Mouse (Mus musculus): ENCODE measurements around the gene Nop14. TPM values are rescaled to one million over a fixed set of nuclear protein-coding genes. Genes with fewer than 3 reads are reported as not detected.

Nop14 gene
- polyA plus RNA-seq, 1 experiment from 2014 or later: 21.2 TPM

- 67% methylated on average over 10 of the region's 10 CpGs for WGBS
- Histone ChIP-seq H3K36me3 (ENCODE audit: control insufficient read depth, insufficient read depth, low read length) (peaks cover 50% of the 10 kb centered on the region), H3K4me3 (ENCODE audit: low read length) (peak overlapping the region; percentile 68), H3K4me2 (ENCODE audit: low read length) (peak overlapping the region; percentile 92), H3K27me3 (replicated peaks; ENCODE audit: control insufficient read depth, insufficient read depth, low read length) (no peaks in the 10 kb centered on the region), H3K27ac (ENCODE audit: low read depth, low read length) (no peak overlapping the region), H3K9me3 (ENCODE audit: control insufficient read depth, low read length) (no peaks in the 10 kb centered on the region), H3K4me1 (ENCODE audit: control insufficient read depth, insufficient read depth, low read depth, low read length) (peaks cover 17% of the 10 kb centered on the region), H3K9ac (ENCODE audit: low read depth, low read length) (peak overlapping the region; percentile 44)
- ATAC-seq: no peak; the same call in 1 of the 2 replicates
Measured at GRCm38 (mm10) chr5:34635665-34636192, 24.2 kb downstream of the Nop14 start.

GRCm38 (mm10) chr5:34634746-34635400 is 25.1 kb downstream of the Nop14 start:
- no peak overlapping the region for H3K27ac ChIP-seq (ENCODE audit: low read depth, low read length)
- 90% methylated on average over 13 of the region's 13 CpGs for WGBS
- peaks cover 17% of the 10 kb centered on the region for H3K4me1 ChIP-seq (ENCODE audit: control insufficient read depth, insufficient read depth, low read depth, low read length)
- H3K9me3 ChIP-seq (ENCODE audit: control insufficient read depth, low read length): no peaks in the 10 kb centered on the region
- H3K4me2 ChIP-seq (ENCODE audit: low read length): no peak overlapping the region
- ATAC-seq: no peak
- H3K36me3 ChIP-seq (ENCODE audit: control insufficient read depth, insufficient read depth, low read length): peaks cover 51% of the 10 kb centered on the region
- H3K27me3 ChIP-seq (replicated peaks; ENCODE audit: control insufficient read depth, insufficient read depth, low read length): no peaks in the 10 kb centered on the region
- H3K9ac ChIP-seq (ENCODE audit: low read depth, low read length): 0 out of 2 replicates have a peak overlapping the region, but pooled peaks have one; percentile 9
- no peak overlapping the region for H3K4me3 ChIP-seq (ENCODE audit: low read length)

- WGBS: 71% methylated on average over 4 of the region's 4 CpGs
- Histone ChIP-seq H3K27me3 (replicated peaks; ENCODE audit: control insufficient read depth, insufficient read depth, low read length) (no peaks in the 10 kb centered on the region), H3K4me2 (ENCODE audit: low read length) (no peak overlapping the region), H3K36me3 (ENCODE audit: control insufficient read depth, insufficient read depth, low read length) (peaks cover 48% of the 10 kb centered on the region), H3K27ac (ENCODE audit: low read depth, low read length) (no peak overlapping the region), H3K9me3 (ENCODE audit: control insufficient read depth, low read length) (no peaks in the 10 kb centered on the region), H3K4me3 (ENCODE audit: low read length) (no peak overlapping the region), H3K9ac (ENCODE audit: low read depth, low read length) (no peak overlapping the region), H3K4me1 (ENCODE audit: control insufficient read depth, insufficient read depth, low read depth, low read length) (peaks cover 17% of the 10 kb centered on the region)
- no peak for ATAC-seq
Measured at GRCm38 (mm10) chr5:34633641-34634040, 26.3 kb downstream of the Nop14 start.

- H3K27me3 ChIP-seq (replicated peaks; ENCODE audit: control insufficient read depth, insufficient read depth, low read length): no peaks in the 10 kb centered on the region
- peaks cover 44% of the 10 kb centered on the region for H3K36me3 ChIP-seq (ENCODE audit: control insufficient read depth, insufficient read depth, low read length)
- H3K9me3 ChIP-seq (ENCODE audit: control insufficient read depth, low read length): no peaks in the 10 kb centered on the region
- ATAC-seq: no peak
- no peak overlapping the region for H3K4me2 ChIP-seq (ENCODE audit: low read length)
- no peak overlapping the region for H3K4me3 ChIP-seq (ENCODE audit: low read length)
- peaks cover 17% of the 10 kb centered on the region for H3K4me1 ChIP-seq (ENCODE audit: control insufficient read depth, insufficient read depth, low read depth, low read length)
- H3K27ac ChIP-seq (ENCODE audit: low read depth, low read length): no peak overlapping the region
- no peak overlapping the region for H3K9ac ChIP-seq (ENCODE audit: low read depth, low read length)
- WGBS: 93% methylated on average over 2 of the region's 2 CpGs
Measured at GRCm38 (mm10) chr5:34632996-34633395, 27.0 kb downstream of the Nop14 start.

- WGBS: 88% methylated on average over 4 of the region's 4 CpGs
- Histone ChIP-seq H3K9ac (ENCODE audit: low read depth, low read length) (no peak overlapping the region), H3K4me1 (ENCODE audit: control insufficient read depth, insufficient read depth, low read depth, low read length) (no peaks in the 10 kb centered on the region), H3K27ac (ENCODE audit: low read depth, low read length) (no peak overlapping the region), H3K27me3 (replicated peaks; ENCODE audit: control insufficient read depth, insufficient read depth, low read length) (no peaks in the 10 kb centered on the region), H3K36me3 (ENCODE audit: control insufficient read depth, insufficient read depth, low read length) (peaks cover 24% of the 10 kb centered on the region), H3K4me3 (ENCODE audit: low read length) (no peak overlapping the region), H3K9me3 (ENCODE audit: control insufficient read depth, low read length) (no peaks in the 10 kb centered on the region), H3K4me2 (ENCODE audit: low read length) (no peak overlapping the region)
- no peak for ATAC-seq
Measured at GRCm38 (mm10) chr5:34609966-34610365, 50.0 kb downstream of the Nop14 start.

DNA sequence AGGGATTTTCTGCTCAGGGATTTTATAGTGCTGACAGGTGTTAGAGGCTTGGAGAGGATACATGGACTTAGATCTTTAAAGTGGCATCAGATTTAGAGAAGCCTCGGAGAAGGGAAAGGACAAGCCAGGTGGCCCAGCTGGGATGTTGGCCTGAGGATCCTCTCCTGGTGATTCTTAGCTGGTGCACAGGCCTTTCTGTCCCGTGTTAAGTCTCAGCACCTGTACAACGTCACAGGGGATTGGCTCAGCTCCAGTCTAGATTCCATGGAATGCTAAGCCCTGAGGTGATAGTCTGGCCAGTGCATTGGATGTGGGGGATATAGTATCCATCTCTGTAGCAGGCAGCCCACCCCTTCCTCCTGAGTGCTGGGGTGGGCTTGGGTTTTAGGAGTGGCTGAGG is 51.7 kb downstream of the Nop14 start:
- Histone ChIP-seq H3K4me3 (ENCODE audit: low read length) (no peak overlapping the region), H3K27ac (ENCODE audit: low read depth, low read length) (no peak overlapping the region), H3K4me1 (ENCODE audit: control insufficient read depth, insufficient read depth, low read depth, low read length) (no peaks in the 10 kb centered on the region), H3K27me3 (replicated peaks; ENCODE audit: control insufficient read depth, insufficient read depth, low read length) (no peaks in the 10 kb centered on the region), H3K4me2 (ENCODE audit: low read length) (no peak overlapping the region), H3K9ac (ENCODE audit: low read depth, low read length) (no peak overlapping the region), H3K9me3 (ENCODE audit: control insufficient read depth, low read length) (no peaks in the 10 kb centered on the region), H3K36me3 (ENCODE audit: control insufficient read depth, insufficient read depth, low read length) (peaks cover 25% of the 10 kb centered on the region)
- ATAC-seq: no peak
- WGBS: 73% methylated on average over 3 of the region's 3 CpGs

- no peaks in the 10 kb centered on the region for H3K9me3 ChIP-seq (ENCODE audit: control insufficient read depth, low read length)
- 87% methylated on average over 8 of the region's 8 CpGs for WGBS
- H3K4me1 ChIP-seq (ENCODE audit: control insufficient read depth, insufficient read depth, low read depth, low read length): no peaks in the 10 kb centered on the region
- peaks cover 25% of the 10 kb centered on the region for H3K36me3 ChIP-seq (ENCODE audit: control insufficient read depth, insufficient read depth, low read length)
- ATAC-seq: no peak
- H3K4me2 ChIP-seq (ENCODE audit: low read length): no peak overlapping the region
- no peak overlapping the region for H3K27ac ChIP-seq (ENCODE audit: low read depth, low read length)
- H3K27me3 ChIP-seq (replicated peaks; ENCODE audit: control insufficient read depth, insufficient read depth, low read length): no peaks in the 10 kb centered on the region
- no peak overlapping the region for H3K9ac ChIP-seq (ENCODE audit: low read depth, low read length)
- no peak overlapping the region for H3K4me3 ChIP-seq (ENCODE audit: low read length)
Measured at GRCm38 (mm10) chr5:34607100-34607880, 52.7 kb downstream of the Nop14 start.

DNA sequence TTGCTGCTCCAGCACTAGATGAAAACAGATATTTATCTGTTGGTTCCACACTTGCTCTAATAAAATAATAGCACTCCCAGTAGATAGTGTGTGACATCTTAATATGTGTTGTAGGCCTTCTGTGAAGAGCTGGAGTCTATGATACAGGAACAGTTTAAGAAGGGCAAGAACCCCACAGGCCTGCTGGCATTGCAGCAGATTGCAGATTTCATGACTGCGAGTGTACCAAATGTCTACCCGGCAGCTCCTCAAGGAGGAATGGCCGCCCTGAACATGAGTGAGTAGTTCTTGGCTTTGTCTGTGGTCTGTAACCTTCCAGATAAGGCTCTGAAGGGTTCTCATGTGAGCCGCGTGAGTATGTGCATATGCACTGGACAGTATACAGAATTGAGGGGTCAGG is 55.4 kb downstream of the Nop14 start:
- Histone ChIP-seq H3K36me3 (ENCODE audit: control insufficient read depth, insufficient read depth, low read length) (peaks cover 16% of the 10 kb centered on the region), H3K27ac (ENCODE audit: low read depth, low read length) (no peak overlapping the region), H3K9me3 (ENCODE audit: control insufficient read depth, low read length) (no peaks in the 10 kb centered on the region), H3K27me3 (replicated peaks; ENCODE audit: control insufficient read depth, insufficient read depth, low read length) (no peaks in the 10 kb centered on the region), H3K4me2 (ENCODE audit: low read length) (no peak overlapping the region), H3K4me1 (ENCODE audit: control insufficient read depth, insufficient read depth, low read depth, low read length) (no peaks in the 10 kb centered on the region), H3K4me3 (ENCODE audit: low read length) (no peak overlapping the region), H3K9ac (ENCODE audit: low read depth, low read length) (no peak overlapping the region)
- no peak for ATAC-seq
- 97% methylated on average over 5 of the region's 5 CpGs for WGBS

DNA sequence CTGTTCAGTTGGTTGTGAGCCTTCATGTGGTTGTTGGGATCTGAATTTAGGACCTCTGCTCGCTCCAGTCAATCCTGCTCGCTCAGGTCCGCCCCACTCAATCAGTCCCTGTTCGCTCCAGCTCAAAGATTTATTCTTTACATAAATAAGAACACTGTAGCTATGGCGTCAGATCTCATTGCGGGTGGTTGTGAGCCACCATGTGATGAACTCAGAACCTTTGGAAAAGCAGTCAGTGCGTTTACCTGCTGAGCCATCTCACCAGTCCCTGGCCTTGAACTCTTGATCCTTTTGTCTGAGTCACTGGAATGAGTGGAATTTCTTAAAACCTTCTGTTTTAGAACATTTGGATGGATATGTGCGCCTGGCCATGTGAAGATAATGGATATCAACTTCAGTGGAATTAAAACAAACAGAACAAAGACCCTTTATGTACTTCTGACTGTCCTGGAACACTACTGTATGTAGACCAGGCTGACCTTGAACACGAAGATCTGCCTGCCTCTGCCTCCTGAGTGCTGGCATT is 66.7 kb downstream of the Nop14 start:
- peaks cover 5% of the 10 kb centered on the region for H3K4me1 ChIP-seq (ENCODE audit: control insufficient read depth, insufficient read depth, low read depth, low read length)
- H3K27ac ChIP-seq (ENCODE audit: low read depth, low read length): no peak overlapping the region
- H3K9ac ChIP-seq (ENCODE audit: low read depth, low read length): no peak overlapping the region
- H3K27me3 ChIP-seq (replicated peaks; ENCODE audit: control insufficient read depth, insufficient read depth, low read length): no peaks in the 10 kb centered on the region
- WGBS: 96% methylated on average over 9 of the region's 9 CpGs
- H3K4me3 ChIP-seq (ENCODE audit: low read length): no peak overlapping the region
- H3K36me3 ChIP-seq (ENCODE audit: control insufficient read depth, insufficient read depth, low read length): peaks cover 4% of the 10 kb centered on the region
- H3K4me2 ChIP-seq (ENCODE audit: low read length): no peak overlapping the region
- H3K9me3 ChIP-seq (ENCODE audit: control insufficient read depth, low read length): no peaks in the 10 kb centered on the region
- no peak for ATAC-seq
